Mouse (Mus musculus) hindbrain, embryonic 11.5 days (tissue): ENCODE results near the gene Cib4. TPM values are rescaled to one million over a fixed set of nuclear protein-coding genes. Genes with fewer than 3 reads are reported as not detected.

Experiments used
- ATAC-seq: fragments of 200-750 bp; cut with Nextera tagmentation; 2 replicates; pipeline ENCODE4 v1.8.0; 2017; ENCODE audit warnings: mild to moderate bottlenecking, moderate TSS enrichment, moderate library complexity; ENCODE audit not compliant: low FRiP score
- DNase-seq: peaks from one replicate; pipeline ENCODE4 v3.0.0-alpha.2; 2015; ENCODE audit warnings: low spot score
- H3K27ac ChIP-seq: fragments of 300-500 bp; sonication (generic); 2 replicates; pipeline ENCODE4 v1.5.1; 2014; ENCODE audit warnings: mild to moderate bottlenecking, low read depth, low read length
- H3K27me3 ChIP-seq: fragments of 300-500 bp; sonication (generic); 2 replicates; pipeline ENCODE4 v1.6.1; 2014; ENCODE audit warnings: mild to moderate bottlenecking, low read length, moderate library complexity, mixed read lengths; ENCODE audit not compliant: control insufficient read depth, insufficient read depth
- H3K36me3 ChIP-seq: fragments of 300-500 bp; sonication (generic); 2 replicates; pipeline ENCODE4 v1.6.1; 2014; ENCODE audit warnings: mild to moderate bottlenecking, low read length, moderate library complexity, mixed read lengths; ENCODE audit not compliant: control insufficient read depth, insufficient read depth
- H3K4me1 ChIP-seq: fragments of 300-500 bp; sonication (generic); replicated peaks from 2 replicates; pipeline ENCODE4 v1.6.1; 2014; ENCODE audit warnings: low read length, mixed read lengths; ENCODE audit not compliant: control insufficient read depth, insufficient read depth
- H3K4me2 ChIP-seq: fragments of 300-500 bp; sonication (generic); replicated peaks from 2 replicates; pipeline ENCODE4 v1.6.1; 2014; ENCODE audit warnings: mild to moderate bottlenecking, low read depth, low read length
- H3K4me3 ChIP-seq: fragments of 300-500 bp; sonication (generic); 2 replicates; pipeline ENCODE4 v1.5.1; 2014; ENCODE audit warnings: low read depth, low read length
- H3K9ac ChIP-seq: fragments of 300-500 bp; sonication (generic); 2 replicates; pipeline ENCODE4 v1.6.1; 2014; ENCODE audit warnings: low read depth, low read length
- H3K9me3 ChIP-seq: fragments of 300-500 bp; sonication (generic); 2 replicates; pipeline ENCODE4 v1.6.1; 2016; ENCODE audit warnings: low read length; ENCODE audit not compliant: control insufficient read depth
- WGBS: fragments of 180-500 bp; shearing (Covaris S2); extraction: QIAGEN DNeasy Blood & Tissue Kit; methylation state at CpG from one replicate; pipeline ENCODE4 v1.1.7; 2014; 5-methylcytosine and 5-hydroxymethylcytosine counted together
- polyA plus RNA-seq: library from polyadenylated mRNA; unstranded; fragments of >200 nt; fragmentation: Nextera tagmentation; extraction: Ambion mirVana; gene quantifications from 2 replicates; pipeline ENCODE4 v1.2.1, GENCODE M21; 2014

Cib4 gene
- polyA plus RNA-seq, 1 experiment from 2014 or later: not detected

- Histone ChIP-seq H3K9me3 (no peaks in the 10 kb centered on the region), H3K27me3 (no peaks in the 10 kb centered on the region), H3K27ac (no peak overlapping the region), H3K36me3 (no peaks in the 10 kb centered on the region), H3K9ac (no peak overlapping the region), H3K4me2 (no peak overlapping the region), H3K4me3 (no peak overlapping the region), H3K4me1 (no peaks in the 10 kb centered on the region)
- no peak for ATAC-seq
- DNase-seq: no peak
These were observed 55.4 kb downstream of the Cib4 start for GRCm38 (mm10) chr5:30490215-30490614.

- no peak overlapping the region for H3K4me2 ChIP-seq
- H3K4me3 ChIP-seq: no peak overlapping the region
- no peak for DNase-seq
- 95% methylated on average over 6 of the region's 6 CpGs for WGBS
- no peak overlapping the region for H3K27ac ChIP-seq
- no peaks in the 10 kb centered on the region for H3K36me3 ChIP-seq
- no peak overlapping the region for H3K9ac ChIP-seq
- ATAC-seq: no peak
- H3K4me1 ChIP-seq: no peaks in the 10 kb centered on the region
- H3K27me3 ChIP-seq: no peaks in the 10 kb centered on the region
- H3K9me3 ChIP-seq: no peaks in the 10 kb centered on the region
These were observed 60.5 kb downstream of the Cib4 start for GRCm38 (mm10) chr5:30485136-30485535.

- Histone ChIP-seq H3K36me3 (no peaks in the 10 kb centered on the region), H3K27ac (no peak overlapping the region), H3K9ac (no peak overlapping the region), H3K27me3 (no peaks in the 10 kb centered on the region), H3K4me3 (no peak overlapping the region), H3K4me1 (no peaks in the 10 kb centered on the region), H3K4me2 (no peak overlapping the region), H3K9me3 (no peaks in the 10 kb centered on the region)
- no peak for DNase-seq
- WGBS: 81% methylated on average over 5 of the region's 5 CpGs
- no peak for ATAC-seq
These were observed 61.0 kb downstream of the Cib4 start for GRCm38 (mm10) chr5:30484591-30484990.

- ATAC-seq (no peak), DNase-seq (no peak)
- no peaks in the 10 kb centered on the region for H3K27me3 ChIP-seq
- no peaks in the 10 kb centered on the region for H3K36me3 ChIP-seq
- H3K9me3 ChIP-seq: no peaks in the 10 kb centered on the region
- no peak overlapping the region for H3K27ac ChIP-seq
- H3K9ac ChIP-seq: no peak overlapping the region
- WGBS: 78% methylated on average over 8 of the region's 8 CpGs
- no peak overlapping the region for H3K4me2 ChIP-seq
- no peaks in the 10 kb centered on the region for H3K4me1 ChIP-seq
- H3K4me3 ChIP-seq: no peak overlapping the region
These were observed 62.1 kb downstream of the Cib4 start for GRCm38 (mm10) chr5:30483533-30483932.

- H3K36me3 ChIP-seq: no peaks in the 10 kb centered on the region
- DNase-seq (peak; percentile 86), ATAC-seq (0 out of 2 replicates have a peak, but pooled peaks have one; percentile 12)
- H3K4me2 ChIP-seq: no peak overlapping the region
- 25% methylated on average over 4 of the region's 5 CpGs for WGBS
- H3K27me3 ChIP-seq: no peaks in the 10 kb centered on the region
- H3K4me3 ChIP-seq: no peak overlapping the region
- H3K4me1 ChIP-seq: no peaks in the 10 kb centered on the region
- H3K9ac ChIP-seq: no peak overlapping the region
- H3K27ac ChIP-seq: no peak overlapping the region
- H3K9me3 ChIP-seq: no peaks in the 10 kb centered on the region
These were observed 63.3 kb downstream of the Cib4 start for GRCm38 (mm10) chr5:30482319-30482718.

GRCm38 (mm10) chr5:30476534-30476933, 69.1 kb downstream of the Cib4 start:
- WGBS: 43% methylated on average over 10 of the region's 10 CpGs
- DNase-seq (peak; percentile 61), ATAC-seq (no peak)
- no peaks in the 10 kb centered on the region for H3K4me1 ChIP-seq
- no peaks in the 10 kb centered on the region for H3K27me3 ChIP-seq
- H3K4me3 ChIP-seq: no peak overlapping the region
- H3K36me3 ChIP-seq: no peaks in the 10 kb centered on the region
- no peaks in the 10 kb centered on the region for H3K9me3 ChIP-seq
- H3K27ac ChIP-seq: no peak overlapping the region
- no peak overlapping the region for H3K4me2 ChIP-seq
- no peak overlapping the region for H3K9ac ChIP-seq

GRCm38 (mm10) chr5:30472148-30472547, 73.5 kb downstream of the Cib4 start:
- H3K4me1 ChIP-seq: no peaks in the 10 kb centered on the region
- WGBS: 77% methylated on average over 5 of the region's 5 CpGs
- no peaks in the 10 kb centered on the region for H3K36me3 ChIP-seq
- no peak overlapping the region for H3K27ac ChIP-seq
- no peak overlapping the region for H3K4me3 ChIP-seq
- no peak overlapping the region for H3K9ac ChIP-seq
- no peaks in the 10 kb centered on the region for H3K9me3 ChIP-seq
- ATAC-seq: no peak
- DNase-seq: no peak
- H3K27me3 ChIP-seq: no peaks in the 10 kb centered on the region
- no peak overlapping the region for H3K4me2 ChIP-seq

- no peak overlapping the region for H3K4me2 ChIP-seq
- H3K9ac ChIP-seq: no peak overlapping the region
- no peaks in the 10 kb centered on the region for H3K36me3 ChIP-seq
- H3K27ac ChIP-seq: no peak overlapping the region
- no peak overlapping the region for H3K4me3 ChIP-seq
- ATAC-seq (no peak), DNase-seq (no peak)
- 0 out of 2 replicates have a peak, but pooled peaks cover 5% of the 10 kb centered on the region for H3K4me1 ChIP-seq
- no peaks in the 10 kb centered on the region for H3K9me3 ChIP-seq
- no peaks in the 10 kb centered on the region for H3K27me3 ChIP-seq
- WGBS: 61% methylated on average over 6 of the region's 6 CpGs
These were observed 75.2 kb downstream of the Cib4 start for GRCm38 (mm10) chr5:30470454-30470853.

GRCm38 (mm10) chr5:30466315-30466714, 79.3 kb downstream of the Cib4 start:
- H3K36me3 ChIP-seq: no peaks in the 10 kb centered on the region
- H3K27me3 ChIP-seq: no peaks in the 10 kb centered on the region
- no peak overlapping the region for H3K27ac ChIP-seq
- H3K4me1 ChIP-seq: 0 out of 2 replicates have a peak, but pooled peaks cover 5% of the 10 kb centered on the region
- no peaks in the 10 kb centered on the region for H3K9me3 ChIP-seq
- ATAC-seq (0 out of 2 replicates have a peak, but pooled peaks have one; percentile 25), DNase-seq (peak; percentile 29)
- WGBS: 35% methylated on average over 9 of the region's 9 CpGs
- H3K9ac ChIP-seq: peak overlapping the region; percentile 37; the same call in 1 of the 2 replicates
- H3K4me3 ChIP-seq: peak overlapping the region; percentile 23
- peak overlapping the region; percentile 49 for H3K4me2 ChIP-seq
